Mouse (Mus musculus) neural tube, embryonic 14.5 days (tissue): ENCODE data around the gene Rps15. TPM values are rescaled to one million over a fixed set of nuclear protein-coding genes. Genes with fewer than 3 reads are reported as not detected.

Source experiments
- ATAC-seq: fragments of 200-750 bp; cut with Nextera tagmentation; 2 replicates; pipeline ENCODE4 v1.8.0; 2017; ENCODE audit warnings: low read depth, mild to moderate bottlenecking, moderate TSS enrichment, moderate library complexity
- H3K27ac ChIP-seq: fragments of 300-500 bp; sonication (generic); 2 replicates; pipeline ENCODE4 v1.5.1; 2014; ENCODE audit warnings: low read depth, mild to moderate bottlenecking, control low read depth, low read length, moderate library complexity, mixed read lengths
- H3K27me3 ChIP-seq: fragments of 300-500 bp; sonication (generic); 2 replicates; pipeline ENCODE4 v1.6.1; 2014; ENCODE audit warnings: low read length; ENCODE audit not compliant: control insufficient read depth, insufficient read depth
- H3K36me3 ChIP-seq: fragments of 300-500 bp; sonication (generic); 2 replicates; pipeline ENCODE4 v1.6.1; 2014; ENCODE audit warnings: low read length, mixed read lengths; ENCODE audit not compliant: control insufficient read depth, insufficient read depth
- H3K4me1 ChIP-seq: fragments of 300-500 bp; sonication (generic); 2 replicates; pipeline ENCODE4 v1.6.1; 2014; ENCODE audit warnings: low read length; ENCODE audit not compliant: control insufficient read depth, insufficient read depth
- H3K4me2 ChIP-seq: fragments of 300-500 bp; sonication (generic); 2 replicates; pipeline ENCODE4 v1.6.1; 2014; ENCODE audit warnings: mild to moderate bottlenecking, low read depth, low read length, control low read depth
- H3K4me3 ChIP-seq: fragments of 300-500 bp; sonication (generic); 2 replicates; pipeline ENCODE4 v1.5.1; 2014; ENCODE audit warnings: low read depth, low read length, control low read depth, mixed read lengths
- H3K9ac ChIP-seq: fragments of 300-500 bp; sonication (generic); replicated peaks from 2 replicates; pipeline ENCODE4 v1.6.1; 2014; ENCODE audit warnings: low read depth, mild to moderate bottlenecking, control low read depth, low read length, mixed read lengths
- H3K9me3 ChIP-seq: fragments of 300-500 bp; sonication (generic); 2 replicates; pipeline ENCODE4 v1.6.1; 2016; ENCODE audit warnings: low read length; ENCODE audit not compliant: control insufficient read depth
- WGBS: fragments of 180-500 bp; shearing (Covaris S2); extraction: QIAGEN DNeasy Blood & Tissue Kit; methylation state at CpG from one replicate; pipeline ENCODE4 v1.1.7; 2014; 5-methylcytosine and 5-hydroxymethylcytosine counted together
- polyA plus RNA-seq: library from polyadenylated mRNA; unstranded; fragments of >200 nt; fragmentation: Nextera tagmentation; extraction: Ambion mirVana; gene quantifications from 2 replicates; pipeline ENCODE4 v1.2.1, GENCODE M21; 2014

Gene Rps15
- polyA plus RNA-seq, 1 experiment from 2014 or later: 599 TPM

- H3K9ac ChIP-seq: no peak overlapping the region
Measured at GRCm38 (mm10) chr10:80259463-80259805, 32.8 kb upstream of the Rps15 start.

DNA sequence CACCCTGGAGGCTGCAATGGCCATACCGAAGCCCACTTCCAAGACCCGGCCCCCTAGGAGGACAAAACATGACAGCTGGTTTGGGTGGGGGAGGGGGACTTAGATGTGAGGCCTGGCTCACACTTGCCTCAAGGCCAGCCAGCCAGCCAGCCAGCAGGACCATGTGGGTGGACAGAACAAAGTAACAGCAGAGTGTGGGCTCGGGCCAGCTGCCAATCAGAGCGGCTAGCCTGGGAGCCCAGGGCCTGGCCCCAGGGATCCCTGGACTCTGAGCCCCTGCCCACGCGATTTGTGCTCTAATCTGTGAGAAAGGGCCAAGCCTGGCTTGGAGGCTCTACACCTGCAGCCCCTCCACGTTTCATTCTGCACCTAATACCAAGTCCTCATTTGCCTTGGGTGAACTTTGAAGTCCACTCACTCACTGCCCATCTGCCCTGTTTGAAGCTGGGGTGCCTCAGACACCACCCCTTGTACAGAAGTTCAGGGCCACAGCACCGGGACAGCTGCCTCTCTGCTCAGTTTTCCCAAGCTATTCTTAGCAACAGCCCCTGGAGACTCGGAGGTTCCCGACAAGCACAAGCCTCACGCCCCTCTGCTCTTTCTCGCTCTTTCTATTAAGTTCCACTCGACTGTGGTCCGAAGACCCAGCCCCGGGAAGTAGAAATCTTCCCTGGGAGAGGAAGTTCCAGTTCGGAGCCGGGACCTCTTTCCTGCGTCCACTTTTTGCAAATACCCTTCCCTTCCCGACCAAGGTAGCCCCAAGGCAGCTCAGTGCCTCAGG lies 32.2 kb upstream of the Rps15 start:
- Histone ChIP-seq H3K27me3 (no peaks in the 10 kb centered on the region), H3K36me3 (peaks cover 34% of the 10 kb centered on the region), H3K27ac (peak overlapping the region; percentile 85), H3K9ac (peak overlapping the region; percentile 70), H3K4me3 (peak overlapping the region; percentile 39), H3K9me3 (no peaks in the 10 kb centered on the region), H3K4me2 (peak overlapping the region; percentile 78), H3K4me1 (peaks cover 15% of the 10 kb centered on the region)
- ATAC-seq: no peak
- 5% methylated on average over 19 of the region's 19 CpGs for WGBS

More at GRCm38 (mm10) chr10:80259463-80259805, 32.8 kb upstream of the Rps15 start:
- ATAC-seq: no peak
- H3K4me2 ChIP-seq: peak overlapping the region; percentile 78; the same call in 1 of the 2 replicates
- H3K4me1 ChIP-seq: peaks cover 15% of the 10 kb centered on the region
- H3K27me3 ChIP-seq: no peaks in the 10 kb centered on the region
- H3K36me3 ChIP-seq: peaks cover 38% of the 10 kb centered on the region
- no peaks in the 10 kb centered on the region for H3K9me3 ChIP-seq
- H3K27ac ChIP-seq: no peak overlapping the region
- 72% methylated on average over 6 of the region's 6 CpGs for WGBS
- H3K4me3 ChIP-seq: no peak overlapping the region

- Histone ChIP-seq H3K4me2 (peak within 1 kb of the TSS; percentile 78), H3K27me3 (no peaks in the 10 kb centered on the region), H3K9me3 (no peaks in the 10 kb centered on the region), H3K9ac (peak within 1 kb of the TSS; percentile 70), H3K4me3 (peak within 1 kb of the TSS; percentile 39), H3K27ac (peak within 1 kb of the TSS; percentile 85), H3K4me1 (peaks cover 19% of the 10 kb centered on the region), H3K36me3 (peaks cover 26% of the 10 kb centered on the region)
- ATAC-seq: peak; percentile 80
- WGBS: under 1% methylated on average over 49 of the region's 49 CpGs
Measured at GRCm38 (mm10) chr10:80260642-80261584, 31.3 kb upstream of the Rps15 start, which contains the start of the genes Gamt and Dazap1. Gamt (minus strand) TSS chr10:80261012. Dazap1 (plus strand) TSS chr10:80261486.

DNA sequence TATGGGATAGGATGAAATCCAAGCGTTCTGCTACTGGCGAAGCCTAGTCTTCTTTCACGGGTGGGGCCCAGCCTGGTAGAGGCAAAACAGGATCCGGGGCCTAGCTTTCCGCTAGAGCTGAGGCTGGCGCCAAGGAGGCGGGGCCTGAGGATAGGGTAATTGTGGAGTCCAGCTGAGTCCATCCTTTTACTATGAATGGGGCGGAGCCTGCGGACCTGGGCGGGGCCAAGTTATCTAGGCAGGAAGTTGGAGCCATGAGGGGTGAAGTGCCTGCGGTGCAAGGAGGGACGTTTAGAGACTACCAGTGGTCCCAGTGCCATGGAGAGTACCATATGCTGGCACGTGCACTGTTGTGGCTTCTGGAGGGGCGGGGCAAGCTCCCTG lies 30.7 kb upstream of the Rps15 start:
- peak overlapping the region; percentile 39 for H3K4me3 ChIP-seq
- H3K4me2 ChIP-seq: peak overlapping the region; percentile 78
- no peaks in the 10 kb centered on the region for H3K27me3 ChIP-seq
- WGBS: 1% methylated on average over 14 of the region's 14 CpGs
- H3K9ac ChIP-seq: peak overlapping the region; percentile 42
- peak; percentile 36 for ATAC-seq
- H3K4me1 ChIP-seq: peaks cover 26% of the 10 kb centered on the region
- peaks cover 20% of the 10 kb centered on the region for H3K36me3 ChIP-seq
- H3K9me3 ChIP-seq: no peaks in the 10 kb centered on the region
- peak overlapping the region; percentile 85 for H3K27ac ChIP-seq

DNA sequence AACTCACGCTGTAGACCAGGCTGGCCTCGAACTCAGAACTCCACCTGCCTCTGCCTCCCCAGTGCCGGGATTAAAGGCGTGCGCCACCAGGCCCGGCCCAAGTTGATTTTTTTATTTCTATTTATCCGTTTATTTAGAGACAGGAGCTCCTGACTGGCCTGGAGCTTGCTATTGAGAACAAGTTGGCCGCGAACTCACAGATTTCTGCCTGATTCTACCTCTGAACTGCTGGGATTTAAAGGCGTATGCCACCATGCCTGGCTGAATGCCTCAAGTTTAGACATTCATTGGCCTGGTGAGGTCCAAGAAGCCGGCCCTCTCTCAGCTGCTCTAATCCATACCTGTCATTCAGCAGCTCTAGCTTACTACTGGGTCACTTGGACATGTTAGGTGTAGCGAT lies 30.1 kb upstream of the Rps15 start:
- Histone ChIP-seq H3K4me2 (peak overlapping the region; percentile 78), H3K36me3 (peaks cover 14% of the 10 kb centered on the region), H3K9me3 (no peaks in the 10 kb centered on the region), H3K27ac (no peak overlapping the region), H3K4me1 (peaks cover 32% of the 10 kb centered on the region), H3K9ac (no peak overlapping the region), H3K4me3 (no peak overlapping the region), H3K27me3 (no peaks in the 10 kb centered on the region)
- ATAC-seq: no peak
- 73% methylated on average over 12 of the region's 12 CpGs for WGBS

GRCm38 (mm10) chr10:80262776-80263365 lies 29.4 kb upstream of the Rps15 start:
- Histone ChIP-seq H3K36me3 (peaks cover 9% of the 10 kb centered on the region), H3K9me3 (no peaks in the 10 kb centered on the region), H3K4me3 (no peak overlapping the region), H3K27me3 (no peaks in the 10 kb centered on the region), H3K27ac (no peak overlapping the region), H3K9ac (no peak overlapping the region), H3K4me1 (peaks cover 37% of the 10 kb centered on the region), H3K4me2 (no peak overlapping the region)
- no peak for ATAC-seq
- 94% methylated on average over 10 of the region's 10 CpGs for WGBS

DNA sequence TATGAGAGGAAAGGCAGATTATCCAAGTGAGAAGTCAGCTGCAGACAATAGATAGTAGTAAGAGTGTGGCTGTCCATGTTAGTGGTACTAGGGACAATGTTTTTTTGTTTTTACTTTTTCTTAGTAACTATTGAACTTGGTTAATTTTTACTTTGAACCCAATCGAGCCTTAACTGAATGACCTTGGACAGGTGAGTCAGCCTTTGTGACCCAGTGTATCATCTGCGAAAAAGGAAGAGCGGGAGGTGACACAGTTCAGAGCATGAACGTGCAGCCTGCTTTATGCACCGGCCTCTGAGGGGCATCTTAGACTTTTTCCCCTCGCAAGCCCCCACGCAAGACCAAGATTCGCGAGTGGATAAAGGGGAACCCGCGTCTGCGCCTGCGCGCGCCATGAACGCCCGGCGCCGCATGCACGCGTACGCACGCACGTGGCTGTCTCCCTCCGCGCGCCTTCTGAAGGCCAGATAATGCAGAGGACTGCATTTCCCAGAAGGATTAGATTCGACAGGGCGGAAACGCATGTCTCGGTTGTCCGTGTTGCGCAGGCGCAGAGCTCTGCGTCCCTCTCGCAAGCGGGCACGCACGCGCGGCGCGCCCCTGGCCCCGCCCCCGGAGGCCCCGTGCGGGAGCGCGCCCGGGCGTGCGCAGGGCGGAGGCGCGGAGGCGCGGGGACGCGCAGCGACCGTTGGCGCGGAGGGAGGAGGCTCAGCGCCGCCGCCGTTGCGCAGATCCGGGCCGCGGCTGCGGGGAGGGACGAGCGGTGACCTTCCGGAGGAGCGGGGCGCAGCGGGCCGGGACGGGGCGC lies 27.7 kb upstream of the Rps15 start:
- H3K9me3 ChIP-seq: no peaks in the 10 kb centered on the region
- no peaks in the 10 kb centered on the region for H3K27me3 ChIP-seq
- ATAC-seq: peak; percentile 72
- H3K36me3 ChIP-seq: no peaks in the 10 kb centered on the region
- 3% methylated on average over 70 of the region's 81 CpGs for WGBS
- peaks cover 44% of the 10 kb centered on the region for H3K4me1 ChIP-seq
- H3K4me3 ChIP-seq: peak overlapping the region; percentile 81
- H3K27ac ChIP-seq: peak overlapping the region; percentile 75
- peak overlapping the region; percentile 70 for H3K4me2 ChIP-seq
- peak overlapping the region; percentile 95 for H3K9ac ChIP-seq

GRCm38 (mm10) chr10:80265149-80265486 lies 27.1 kb upstream of the Rps15 start:
- peaks cover 38% of the 10 kb centered on the region for H3K4me1 ChIP-seq
- 2% methylated on average over 18 of the region's 18 CpGs for WGBS

More at GRCm38 (mm10) chr10:80265149-80265486, 27.1 kb upstream of the Rps15 start:
- Histone ChIP-seq H3K4me3 (peak overlapping the region; percentile 81), H3K9ac (peak overlapping the region; percentile 95), H3K4me2 (peak overlapping the region; percentile 59), H3K36me3 (no peaks in the 10 kb centered on the region), H3K9me3 (no peaks in the 10 kb centered on the region), H3K27ac (peak overlapping the region; percentile 75), H3K27me3 (no peaks in the 10 kb centered on the region)
- no peak; the same call in 1 of the 2 replicates for ATAC-seq
